Mouse (Mus musculus) CH12.LX (cell line): ENCODE results near the gene Ubxn1.

Experiments
- CTCF ChIP-seq, 2 experiments: IDR thresholded peaks in 1 of 2; conservative IDR thresholded peaks in 1 of 2; 2 replicates each; pipeline ENCODE4 v1.5.1; 2011 to 2012; ENCODE audit warnings: low read depth in 2 of 2, low read length in 2 of 2, improper control_type of control experiment in 1 of 2, inconsistent platforms in 1 of 2, mild to moderate bottlenecking in 1 of 2, moderate library complexity in 1 of 2
- NELFE ChIP-seq: IDR thresholded peaks from 2 replicates; pipeline ENCODE4 v1.6.1; 2011; ENCODE audit warnings: low read depth, low read length, improper control_type of control experiment

GRCm38 (mm10) chr19:8838041-8838730 is 33.1 kb upstream of the Ubxn1 start:
- TF ChIP-seq CTCF (conservative IDR thresholded peaks at IDR 0.05 in 1 of 2, IDR thresholded peaks at IDR 0.05 in 1 of 2; ENCODE audit: low read depth in 2 of 2, low read length in 2 of 2) (no peak), NELFE (no peak)
